Mouse (Mus musculus): Measurements from ENCODE around the gene Trim21. TPM values are rescaled to one million over a fixed set of nuclear protein-coding genes. Genes with fewer than 3 reads are reported as not detected.

The Trim21 gene
- polyA plus RNA-seq (2021): 8.7 TPM

GRCm38 (mm10) chr7:102564999-102565997, at the start of gene Trim21:
Gene Trim21, minus strand, starts transcription at chr7:102565486.
- peak; percentile 100 for ATAC-seq
- H3K27me3 ChIP-seq: peaks cover 3% of the 10 kb centered on the region
- ChIA-PET POLR2A (no interaction called here), CTCF (no interaction called here)
- peak; percentile 41 for DNase-seq (ENCODE audit: low read depth, low spot score)
- in situ Hi-C loops (cut with MboI; ENCODE audit: low pct_unique_long_range_greater_than_20kb): no loop called here
- no peak for TF ChIP-seq CTCF (IDR thresholded peaks at IDR 0.05)

GRCm38 (mm10) chr7:102597378-102598031, 32.2 kb upstream of the Trim21 start, which contains the start of gene Olfr552:
Gene Olfr552, plus strand, starts transcription at chr7:102597770.
- ATAC-seq (no peak), DNase-seq (ENCODE audit: low read depth, low spot score) (no peak)
- POLR2A ChIA-PET: no interaction called here
- H3K27me3 ChIP-seq: peaks cover 5% of the 10 kb centered on the region
- in situ Hi-C loops (cut with MboI; ENCODE audit: low pct_unique_long_range_greater_than_20kb): no loop called here
- no peak for TF ChIP-seq CTCF (IDR thresholded peaks at IDR 0.05)
- CTCF ChIA-PET: no interaction called here

GRCm38 (mm10) chr7:102591786-102592185, 26.5 kb upstream of the Trim21 start, which contains the start of gene Olfr551:
Gene Olfr551, minus strand, starts transcription at chr7:102591886.
- no peaks in the 10 kb centered on the region for H3K27me3 ChIP-seq
- in situ Hi-C loops (cut with MboI; ENCODE audit: low pct_unique_long_range_greater_than_20kb): no loop called here
- POLR2A ChIA-PET: no interaction called here
- no peak for ATAC-seq
- no peak for TF ChIP-seq CTCF (IDR thresholded peaks at IDR 0.05)
- DNase-seq (ENCODE audit: low read depth, low spot score): no peak
- CTCF ChIA-PET: no interaction called here

- in situ Hi-C loops (cut with MboI; ENCODE audit: low pct_unique_long_range_greater_than_20kb): no loop called here
- DNase-seq (ENCODE audit: low read depth, low spot score): no peak
- ChIA-PET CTCF (no interaction called here), POLR2A (no interaction called here)
- no peak for ATAC-seq
- TF ChIP-seq CTCF (IDR thresholded peaks at IDR 0.05): no peak
- peaks cover 5% of the 10 kb centered on the region for H3K27me3 ChIP-seq
Measured at GRCm38 (mm10) chr7:102575998-102576397, 10.7 kb upstream of the Trim21 start.

GRCm38 (mm10) chr7:102573174-102573830, 8.0 kb upstream of the Trim21 start:
- H3K27me3 ChIP-seq: peaks cover 11% of the 10 kb centered on the region
- TF ChIP-seq CTCF (IDR thresholded peaks at IDR 0.05): no peak
- in situ Hi-C loops (cut with MboI; ENCODE audit: low pct_unique_long_range_greater_than_20kb): no loop called here
- ChIA-PET CTCF (interaction anchor here (1.4 kb wide), 1 partner anchor 8 kb away, joined by 3 read pairs; no protein-coding TSS in a partner anchor), POLR2A (no interaction called here)
- no peak for DNase-seq (ENCODE audit: low read depth, low spot score)
- ATAC-seq: no peak

- H3K27me3 ChIP-seq: peaks cover 11% of the 10 kb centered on the region
- no peak for ATAC-seq
- no peak for TF ChIP-seq CTCF (IDR thresholded peaks at IDR 0.05)
- ChIA-PET CTCF (no interaction called here), POLR2A (no interaction called here)
- DNase-seq (ENCODE audit: low read depth, low spot score): no peak
- in situ Hi-C loops (cut with MboI; ENCODE audit: low pct_unique_long_range_greater_than_20kb): no loop called here
Measured at GRCm38 (mm10) chr7:102571142-102571541, 5.9 kb upstream of the Trim21 start, which contains the start of gene Olfr550. Gene Olfr550, plus strand, starts transcription at chr7:102571442.

GRCm38 (mm10) chr7:102566219-102566618, 933 bp upstream of the Trim21 start:
- DNase-seq (ENCODE audit: low read depth, low spot score) (no peak), ATAC-seq (no peak)
- ChIA-PET CTCF (no interaction called here), POLR2A (no interaction called here)
- H3K27me3 ChIP-seq: peaks cover 6% of the 10 kb centered on the region
- in situ Hi-C loops (cut with MboI; ENCODE audit: low pct_unique_long_range_greater_than_20kb): no loop called here
- no peak for TF ChIP-seq CTCF (IDR thresholded peaks at IDR 0.05)

GRCm38 (mm10) chr7:102553279-102553678, 12.0 kb downstream of the Trim21 start:
- TF ChIP-seq CTCF (IDR thresholded peaks at IDR 0.05): no peak
- no peaks in the 10 kb centered on the region for H3K27me3 ChIP-seq
- ATAC-seq (no peak), DNase-seq (ENCODE audit: low read depth, low spot score) (no peak)
- ChIA-PET CTCF (no interaction called here), POLR2A (no interaction called here)
- in situ Hi-C loops (cut with MboI; ENCODE audit: low pct_unique_long_range_greater_than_20kb): no loop called here

GRCm38 (mm10) chr7:102549570-102549969, 15.7 kb downstream of the Trim21 start, which contains the start of gene Olfr549:
Gene Olfr549, plus strand, starts transcription at chr7:102549870.
- ATAC-seq (no peak), DNase-seq (ENCODE audit: low read depth, low spot score) (no peak)
- ChIA-PET POLR2A (no interaction called here), CTCF (no interaction called here)
- in situ Hi-C loops (cut with MboI; ENCODE audit: low pct_unique_long_range_greater_than_20kb): no loop called here
- no peak for TF ChIP-seq CTCF (IDR thresholded peaks at IDR 0.05)
- H3K27me3 ChIP-seq: peaks cover 13% of the 10 kb centered on the region

- TF ChIP-seq CTCF (IDR thresholded peaks at IDR 0.05): no peak
- peaks cover 27% of the 10 kb centered on the region for H3K27me3 ChIP-seq
- ChIA-PET CTCF (no interaction called here), POLR2A (no interaction called here)
- in situ Hi-C loops (cut with MboI; ENCODE audit: low pct_unique_long_range_greater_than_20kb): no loop called here
- DNase-seq (ENCODE audit: low read depth, low spot score) (no peak), ATAC-seq (no peak)
Measured at GRCm38 (mm10) chr7:102541251-102541650, 24.0 kb downstream of the Trim21 start.

Measured in Patski (cell line).